16 mouse cellular contexts compared by ENCODE assay signal in genomic region chr1:121650071-121650470, GRCm38 (mm10).
"Had no signal": no experiment of that assay in that cellular context is flagged by ENCODE, and none has a peak within 500 bp of the region (broad histone marks: within the 10 kb centered on the region; RNA-seq: fewer than 3 reads in every experiment).

No protein-coding gene starts in this region.

- H3K36me3 ChIP-seq: neural tube, embryonic 13.5 days; neural tube, embryonic 15.5 days; stomach, embryonic 15.5 days had no signal

- H3K4me3 ChIP-seq: neural tube, embryonic 13.5 days; neural tube, embryonic 15.5 days; stomach, embryonic 15.5 days had no signal

- DNase-seq: retina, postnatal 1 day; right cerebral cortex, adult 18-20 months; right cerebral cortex, postnatal 14 days; right cerebral cortex, postnatal 25 days; right cerebral cortex, postnatal 4 days; spleen, adult 18-20 months; thymus, adult 18-20 months; thymus, adult 2 months; thymus, postnatal 14 days; thymus, postnatal 25 days; thymus, postnatal 36 days; thymus, postnatal 4 days had no signal

- H3K9me3 ChIP-seq: neural tube, embryonic 13.5 days; neural tube, embryonic 15.5 days; stomach, embryonic 15.5 days had no signal

- H3K4me1 ChIP-seq: neural tube, embryonic 13.5 days; neural tube, embryonic 15.5 days; stomach, embryonic 15.5 days had no signal

- H3K27ac ChIP-seq: neural tube, embryonic 13.5 days; neural tube, embryonic 15.5 days; stomach, embryonic 15.5 days; stomach, postnatal 0 days had no signal

- H3K27me3 ChIP-seq: neural tube, embryonic 13.5 days; neural tube, embryonic 15.5 days; stomach, embryonic 15.5 days had no signal

- H3K4me2 ChIP-seq: neural tube, embryonic 13.5 days; neural tube, embryonic 15.5 days; stomach, embryonic 15.5 days had no signal

- H3K9ac ChIP-seq: neural tube, embryonic 13.5 days; neural tube, embryonic 15.5 days; stomach, embryonic 15.5 days had no signal
